Mouse (Mus musculus): Measurements from ENCODE around the gene Gsc2. TPM values are rescaled to one million over a fixed set of nuclear protein-coding genes. Genes with fewer than 3 reads are reported as not detected.

The Gsc2 gene
- polyA plus RNA-seq, 1 experiment from 2014 or later = not detected

- peak overlapping the region; percentile 87 for H3K4me2 ChIP-seq
- H3K27me3 ChIP-seq = peaks cover 42% of the 10 kb centered on the region
- peak overlapping the region; percentile 68; the same call in 1 of the 2 replicates for H3K27ac ChIP-seq
- ATAC-seq (ENCODE audit: insufficient number of reproducible peaks, insufficient read depth, low FRiP score, low TSS enrichment, low read depth) = no peak
- H3K9me3 ChIP-seq = no peaks in the 10 kb centered on the region
- H3K4me1 ChIP-seq (replicated peaks) = peaks cover 23% of the 10 kb centered on the region
- H3K9ac ChIP-seq (replicated peaks) = peak overlapping the region; percentile 86
- H3K36me3 ChIP-seq = peaks cover 20% of the 10 kb centered on the region
- 1% methylated on average over 14 of the region's 14 CpGs for WGBS
- H3K4me3 ChIP-seq (replicated peaks) = peak overlapping the region; percentile 76
Measured at GRCm38 (mm10) chr16:17922163-17922538, 7.3 kb upstream of the Gsc2 start.

GRCm38 (mm10) chr16:17921325-17922162 is 6.7 kb upstream of the Gsc2 start:
- no peaks in the 10 kb centered on the region for H3K9me3 ChIP-seq
- H3K27ac ChIP-seq = peak overlapping the region; percentile 68
- ATAC-seq (ENCODE audit: insufficient number of reproducible peaks, insufficient read depth, low FRiP score, low TSS enrichment, low read depth) = peak; percentile 93
- H3K36me3 ChIP-seq = peaks cover 20% of the 10 kb centered on the region
- H3K4me3 ChIP-seq (replicated peaks) = peak overlapping the region; percentile 76
- WGBS = 3% methylated on average over 47 of the region's 47 CpGs
- peak overlapping the region; percentile 86 for H3K9ac ChIP-seq (replicated peaks)
- peaks cover 17% of the 10 kb centered on the region for H3K4me1 ChIP-seq (replicated peaks)
- peak overlapping the region; percentile 87 for H3K4me2 ChIP-seq
- H3K27me3 ChIP-seq = peaks cover 46% of the 10 kb centered on the region

- Histone ChIP-seq H3K4me3 (replicated peaks) (0 out of 2 replicates have a peak overlapping the region, but pooled peaks have one; percentile 1), H3K27ac (no peak overlapping the region), H3K9ac (replicated peaks) (peak overlapping the region; percentile 31; the same call in 1 of the 2 replicates), H3K9me3 (no peaks in the 10 kb centered on the region), H3K36me3 (peaks cover 11% of the 10 kb centered on the region), H3K4me2 (peak overlapping the region; percentile 87), H3K4me1 (replicated peaks) (peaks cover 16% of the 10 kb centered on the region), H3K27me3 (peaks cover 52% of the 10 kb centered on the region)
- no peak for ATAC-seq (ENCODE audit: insufficient number of reproducible peaks, insufficient read depth, low FRiP score, low TSS enrichment, low read depth)
- 12% methylated on average over 20 of the region's 20 CpGs for WGBS
Measured at GRCm38 (mm10) chr16:17920586-17920985, 5.7 kb upstream of the Gsc2 start.

- Histone ChIP-seq H3K4me1 (replicated peaks) (peaks cover 19% of the 10 kb centered on the region), H3K9me3 (no peaks in the 10 kb centered on the region), H3K27ac (peak within 1 kb of the TSS; percentile 68; the same call in 1 of the 2 replicates), H3K9ac (replicated peaks) (peak within 1 kb of the TSS; percentile 71), H3K4me2 (peak within 1 kb of the TSS; percentile 80), H3K36me3 (peaks cover 33% of the 10 kb centered on the region), H3K27me3 (peaks cover 46% of the 10 kb centered on the region), H3K4me3 (replicated peaks) (peak within 1 kb of the TSS; percentile 72)
- under 1% methylated on average over 35 of the region's 35 CpGs for WGBS
- peak; percentile 88 for ATAC-seq (ENCODE audit: insufficient number of reproducible peaks, insufficient read depth, low FRiP score, low TSS enrichment, low read depth)
Measured at GRCm38 (mm10) chr16:17911052-17911595, 3.7 kb downstream of the Gsc2 start, which contains the start of gene Ess2. TSS of gene Ess2 (minus strand) at chr16:17911348.

GRCm38 (mm10) chr16:17898462-17898861 is 16.4 kb downstream of the Gsc2 start, which contains the start of the genes Dgcr2 and Tssk2:
TSS of gene Dgcr2 (minus strand) at chr16:17898562.
TSS of gene Tssk2 (plus strand) at chr16:17898637.
- no peaks in the 10 kb centered on the region for H3K4me1 ChIP-seq (replicated peaks)
- no peak within 1 kb of the TSS for H3K9ac ChIP-seq (replicated peaks)
- no peak for ATAC-seq (ENCODE audit: insufficient number of reproducible peaks, insufficient read depth, low FRiP score, low TSS enrichment, low read depth)
- no peak within 1 kb of the TSS for H3K27ac ChIP-seq
- WGBS = 94% methylated on average over 14 of the region's 14 CpGs
- no peaks in the 10 kb centered on the region for H3K27me3 ChIP-seq
- H3K4me2 ChIP-seq = no peak within 1 kb of the TSS
- H3K9me3 ChIP-seq = no peaks in the 10 kb centered on the region
- peaks cover 54% of the 10 kb centered on the region for H3K36me3 ChIP-seq
- H3K4me3 ChIP-seq (replicated peaks) = no peak within 1 kb of the TSS

- Histone ChIP-seq H3K9ac (replicated peaks) (no peak overlapping the region), H3K4me1 (replicated peaks) (peaks cover 7% of the 10 kb centered on the region; the same call in 1 of the 2 replicates), H3K27me3 (no peaks in the 10 kb centered on the region), H3K36me3 (peaks cover 30% of the 10 kb centered on the region), H3K27ac (no peak overlapping the region), H3K9me3 (no peaks in the 10 kb centered on the region), H3K4me3 (replicated peaks) (no peak overlapping the region), H3K4me2 (no peak overlapping the region)
- ATAC-seq (ENCODE audit: insufficient number of reproducible peaks, insufficient read depth, low FRiP score, low TSS enrichment, low read depth) = no peak
Measured at GRCm38 (mm10) chr16:17896091-17896490, 18.8 kb downstream of the Gsc2 start.

GRCm38 (mm10) chr16:17893923-17894322 is 20.9 kb downstream of the Gsc2 start, which contains the start of gene Tssk1:
TSS of gene Tssk1 (plus strand) at chr16:17894223.
- Histone ChIP-seq H3K36me3 (peaks cover 13% of the 10 kb centered on the region), H3K9ac (replicated peaks) (no peak within 1 kb of the TSS), H3K27me3 (no peaks in the 10 kb centered on the region), H3K4me2 (no peak within 1 kb of the TSS), H3K9me3 (no peaks in the 10 kb centered on the region), H3K27ac (no peak within 1 kb of the TSS), H3K4me1 (replicated peaks) (peaks cover 21% of the 10 kb centered on the region), H3K4me3 (replicated peaks) (no peak within 1 kb of the TSS)
- WGBS = 80% methylated on average over 2 of the region's 2 CpGs
- ATAC-seq (ENCODE audit: insufficient number of reproducible peaks, insufficient read depth, low FRiP score, low TSS enrichment, low read depth) = no peak

- H3K9me3 ChIP-seq = no peaks in the 10 kb centered on the region
- no peaks in the 10 kb centered on the region for H3K27me3 ChIP-seq
- no peak overlapping the region for H3K9ac ChIP-seq (replicated peaks)
- H3K36me3 ChIP-seq = peaks cover 4% of the 10 kb centered on the region; the same call in 1 of the 2 replicates
- ATAC-seq (ENCODE audit: insufficient number of reproducible peaks, insufficient read depth, low FRiP score, low TSS enrichment, low read depth) = no peak
- peaks cover 21% of the 10 kb centered on the region for H3K4me1 ChIP-seq (replicated peaks)
- H3K27ac ChIP-seq = no peak overlapping the region
- no peak overlapping the region for H3K4me3 ChIP-seq (replicated peaks)
- 78% methylated on average over 3 of the region's 3 CpGs for WGBS
- no peak overlapping the region for H3K4me2 ChIP-seq
Measured at GRCm38 (mm10) chr16:17892606-17893005, 22.3 kb downstream of the Gsc2 start.

GRCm38 (mm10) chr16:17891567-17891959 is 23.3 kb downstream of the Gsc2 start, which contains the start of gene Gm20518:
TSS of gene Gm20518 (minus strand) at chr16:17891671.
- H3K4me1 ChIP-seq (replicated peaks) = peaks cover 26% of the 10 kb centered on the region
- H3K4me2 ChIP-seq = peak within 1 kb of the TSS; percentile 93
- H3K27ac ChIP-seq = peak within 1 kb of the TSS; percentile 95
- ATAC-seq (ENCODE audit: insufficient number of reproducible peaks, insufficient read depth, low FRiP score, low TSS enrichment, low read depth) = peak; percentile 97
- peak within 1 kb of the TSS; percentile 98 for H3K9ac ChIP-seq (replicated peaks)
- no peaks in the 10 kb centered on the region for H3K9me3 ChIP-seq
- no peaks in the 10 kb centered on the region for H3K27me3 ChIP-seq
- H3K36me3 ChIP-seq = peaks cover 4% of the 10 kb centered on the region; the same call in 1 of the 2 replicates
- H3K4me3 ChIP-seq (replicated peaks) = peak within 1 kb of the TSS; percentile 95
- WGBS = under 1% methylated on average over 37 of the region's 38 CpGs

- Histone ChIP-seq H3K9ac (replicated peaks) (peak overlapping the region; percentile 98), H3K4me3 (replicated peaks) (peak overlapping the region; percentile 95), H3K36me3 (peaks cover 4% of the 10 kb centered on the region; the same call in 1 of the 2 replicates), H3K4me2 (peak overlapping the region; percentile 93), H3K4me1 (replicated peaks) (peaks cover 26% of the 10 kb centered on the region), H3K27me3 (no peaks in the 10 kb centered on the region), H3K27ac (peak overlapping the region; percentile 95), H3K9me3 (no peaks in the 10 kb centered on the region)
- WGBS = under 1% methylated on average over 44 of the region's 44 CpGs
- ATAC-seq (ENCODE audit: insufficient number of reproducible peaks, insufficient read depth, low FRiP score, low TSS enrichment, low read depth) = peak; percentile 67
Measured at GRCm38 (mm10) chr16:17890917-17891566, 23.8 kb downstream of the Gsc2 start.

GRCm38 (mm10) chr16:17890342-17890727 is 24.5 kb downstream of the Gsc2 start:
- Histone ChIP-seq H3K9me3 (no peaks in the 10 kb centered on the region), H3K27ac (no peak overlapping the region), H3K4me1 (replicated peaks) (peaks cover 26% of the 10 kb centered on the region), H3K4me2 (peak overlapping the region; percentile 93), H3K4me3 (replicated peaks) (peak overlapping the region; percentile 95), H3K9ac (replicated peaks) (peak overlapping the region; percentile 98), H3K27me3 (no peaks in the 10 kb centered on the region), H3K36me3 (peaks cover 4% of the 10 kb centered on the region; the same call in 1 of the 2 replicates)
- ATAC-seq (ENCODE audit: insufficient number of reproducible peaks, insufficient read depth, low FRiP score, low TSS enrichment, low read depth) = no peak
- WGBS = 61% methylated on average over 2 of the region's 2 CpGs

All from limb, embryonic 12.5 days (tissue).